Mouse (Mus musculus) embryonic fibroblast, embryonic 13.5 days (primary cell): ENCODE data around the gene Pcare.

Experiments
- CTCF ChIP-seq: IDR thresholded peaks from 2 replicates; pipeline ENCODE4 v1.5.1; 2011; ENCODE audit warnings: mild to moderate bottlenecking, control low read depth, low read length, moderate library complexity, borderline replicate concordance; ENCODE audit not compliant: insufficient read depth
- POLR2A ChIP-seq: IDR thresholded peaks from 2 replicates; pipeline ENCODE4 v1.6.1; 2011; ENCODE audit warnings: low read depth, mild to moderate bottlenecking, control low read depth, low read length, moderate library complexity

- no peak for TF ChIP-seq POLR2A
- no peak for TF ChIP-seq CTCF
Observed at GRCm38 (mm10) chr17:71697896-71698618, 54.6 kb downstream of the Pcare start.
